Comparison of ENCODE assay signal across 21 mouse cellular contexts in genomic region chr5:37465461-37465860, GRCm38 (mm10).
DNase-seq lines count a peak whose midpoint lies in the region; ATAC-seq and TF ChIP-seq lines count a peak whose summit lies in the region.
"Had no signal": no experiment of that assay in that cellular context is flagged by ENCODE, and none has a peak within 500 bp of the region (broad histone marks: within the 10 kb centered on the region; RNA-seq: fewer than 3 reads in every experiment).

No protein-coding gene starts in this region.

- intact Hi-C loops in left cerebral cortex, adult 2 months (cut with DNase I): no loop called here
- intact Hi-C loops in left cerebral cortex, postnatal 36 days (cut with DNase I): no loop called here

- H3K4me1 ChIP-seq in forebrain, embryonic 14.5 days (ENCODE audit: control insufficient read depth, insufficient read depth, low read length): no peaks in the 10 kb centered on the region
- no peaks in the 10 kb centered on the region for H3K4me1 ChIP-seq in forebrain, embryonic 10.5 days
- H3K4me1 ChIP-seq: forebrain, embryonic 15.5 days; limb, embryonic 10.5 days had no signal

- H3K27ac ChIP-seq in forebrain, embryonic 14.5 days (ENCODE audit: low read depth, low read length): no peak overlapping the region
- H3K27ac ChIP-seq in forebrain, embryonic 10.5 days: no peak overlapping the region
- no peak overlapping the region for H3K27ac ChIP-seq in left cerebral cortex, adult 2 months
- H3K27ac ChIP-seq: forebrain, embryonic 15.5 days; limb, embryonic 10.5 days had no signal

- no peak overlapping the region for H3K4me2 ChIP-seq in forebrain, embryonic 14.5 days (ENCODE audit: low read length)
- H3K4me2 ChIP-seq: forebrain, embryonic 15.5 days; heart, embryonic 11.5 days; liver, embryonic 11.5 days; midbrain, embryonic 11.5 days had no signal

- H3K4me3 ChIP-seq in forebrain, embryonic 14.5 days (ENCODE audit: low read depth, low read length): no peak overlapping the region
- H3K4me3 ChIP-seq in forebrain, embryonic 10.5 days: no peak overlapping the region
- H3K4me3 ChIP-seq in left cerebral cortex, adult 2 months: no peak overlapping the region
- H3K4me3 ChIP-seq: forebrain, embryonic 15.5 days; limb, embryonic 10.5 days had no signal

- peak; percentile 29 for DNase-seq in forebrain, embryonic 14.5 days (ENCODE audit: low spot score)
- DNase-seq in forebrain, embryonic 10.5 days (ENCODE audit: extremely low spot score, low spot score): no peak
- peak; percentile 13 to 15 for DNase-seq in left cerebral cortex, adult 2 months (ENCODE audit: extremely low spot score in 1 of 2, low spot score in 2 of 2)
- no peak for DNase-seq in left cerebral cortex, postnatal 36 days (ENCODE audit: low spot score in 2 of 2)
- peak; percentile 11 to 65 for DNase-seq in layer of hippocampus, postnatal 14 days (ENCODE audit: low spot score in 2 of 2)
- DNase-seq in gastrocnemius, adult 8-10 months (ENCODE audit: low spot score in 2 of 2): no peak
- DNase-seq in cerebellum, adult 9-10 months: no peak
- DNase-seq in spleen, postnatal 4 days (ENCODE audit: low spot score in 2 of 2): no peak
- DNase-seq: cerebellum, postnatal 25 days; heart, postnatal 36 days; kidney, adult 11 months; kidney, postnatal 10 days; lung, adult 2 months; lung, postnatal 4 days; thymus, postnatal 14 days had no signal

- H3K9me3 ChIP-seq in forebrain, embryonic 14.5 days (replicated peaks; ENCODE audit: control insufficient read depth, low read length): no peaks in the 10 kb centered on the region
- no peaks in the 10 kb centered on the region for H3K9me3 ChIP-seq in forebrain, embryonic 10.5 days
- H3K9me3 ChIP-seq: forebrain, embryonic 15.5 days; limb, embryonic 10.5 days had no signal

- ATAC-seq in forebrain, embryonic 14.5 days: no peak
- ATAC-seq: forebrain, embryonic 15.5 days; hindbrain, embryonic 16.5 days had no signal

- 80% methylated on average over 10 of the region's 10 CpGs for WGBS in forebrain, embryonic 14.5 days
- 92% methylated on average over 10 of the region's 10 CpGs for WGBS in forebrain, embryonic 10.5 days

- no peak overlapping the region for H3K9ac ChIP-seq in forebrain, embryonic 14.5 days (ENCODE audit: low read length)
- H3K9ac ChIP-seq: forebrain, embryonic 15.5 days had no signal

- no peak for TF ChIP-seq CTCF in left cerebral cortex, adult 2 months (IDR thresholded peaks at IDR 0.05)

- H3K27me3 ChIP-seq in forebrain, embryonic 14.5 days (replicated peaks; ENCODE audit: control insufficient read depth, insufficient read depth, low read length): no peaks in the 10 kb centered on the region
- H3K27me3 ChIP-seq in forebrain, embryonic 10.5 days (ENCODE audit: poor library complexity, severe bottlenecking): no peaks in the 10 kb centered on the region
- H3K27me3 ChIP-seq: forebrain, embryonic 15.5 days had no signal

- no peaks in the 10 kb centered on the region for H3K36me3 ChIP-seq in forebrain, embryonic 14.5 days (ENCODE audit: control insufficient read depth, insufficient read depth, low read length)
- H3K36me3 ChIP-seq in forebrain, embryonic 10.5 days (replicated peaks): no peaks in the 10 kb centered on the region
- H3K36me3 ChIP-seq: forebrain, embryonic 15.5 days; limb, embryonic 10.5 days had no signal

Comparison
In these comparisons a context has a peak if more than half of its experiments do, and no peak if none do; other contexts are left out.
1. DNase-seq: peak in forebrain, embryonic 14.5 days (single experiment), left cerebral cortex, adult 2 months (2 of 2) and layer of hippocampus, postnatal 14 days (2 of 2); none in forebrain, embryonic 10.5 days (single experiment), left cerebral cortex, postnatal 36 days (0 of 2), gastrocnemius, adult 8-10 months (0 of 2), cerebellum, adult 9-10 months (single experiment) and spleen, postnatal 4 days (0 of 2).